Mouse (Mus musculus) lung, postnatal 0 days (tissue): ENCODE measurements around the gene Glg1. TPM values are rescaled to one million over a fixed set of nuclear protein-coding genes. Genes with fewer than 3 reads are reported as not detected.

ENCODE experiments used
- ATAC-seq: fragments of 200-750 bp; cut with Nextera tagmentation; 2 replicates; pipeline ENCODE4 v1.8.0; 2017; ENCODE audit warnings: moderate library complexity
- DNase-seq: peaks from one replicate; pipeline ENCODE4 v3.0.0-alpha.2; 2016; ENCODE audit warnings: low spot score
- H3K27ac ChIP-seq: fragments of 300-500 bp; sonication (generic); 2 replicates; pipeline ENCODE4 v1.5.1; 2014; ENCODE audit warnings: antibody characterized with exemption, mild to moderate bottlenecking, low read length, mixed read lengths
- H3K27me3 ChIP-seq: fragments of 300-500 bp; sonication (generic); replicated peaks from 2 replicates; pipeline ENCODE4 v1.6.1; 2014; ENCODE audit warnings: low read length, mixed read lengths; ENCODE audit not compliant: insufficient read depth
- H3K36me3 ChIP-seq: fragments of 300-500 bp; sonication (generic); 2 replicates; pipeline ENCODE4 v1.6.1; 2014; ENCODE audit warnings: low read length, mixed read lengths; ENCODE audit not compliant: insufficient read depth
- H3K4me1 ChIP-seq: fragments of 300-500 bp; sonication (generic); 2 replicates; pipeline ENCODE4 v1.6.1; 2014; ENCODE audit warnings: antibody characterized with exemption, low read depth, low read length, mixed read lengths; ENCODE audit not compliant: insufficient read depth
- H3K4me2 ChIP-seq: fragments of 300-500 bp; sonication (generic); replicated peaks from 2 replicates; pipeline ENCODE4 v1.6.1; 2014; ENCODE audit warnings: low read depth, mild to moderate bottlenecking, low read length, moderate library complexity, mixed read lengths
- H3K4me3 ChIP-seq: fragments of 300-500 bp; sonication (generic); 2 replicates; pipeline ENCODE4 v1.5.1; 2014; ENCODE audit warnings: low read depth, low read length
- H3K9ac ChIP-seq: fragments of 300-500 bp; sonication (generic); replicated peaks from 2 replicates; pipeline ENCODE4 v1.6.1; 2014; ENCODE audit warnings: low read depth, mild to moderate bottlenecking
- H3K9me3 ChIP-seq: fragments of 300-500 bp; sonication (generic); 2 replicates; pipeline ENCODE4 v1.6.1; 2016; ENCODE audit warnings: low read length, mixed read lengths
- CTCF ChIP-seq: IDR thresholded peaks from 2 replicates; pipeline ENCODE4 v1.5.1; 2016; ENCODE audit warnings: antibody characterized with exemption, mild to moderate bottlenecking
- EP300 ChIP-seq: IDR thresholded peaks from 2 replicates; pipeline ENCODE4 v1.6.1; 2016; ENCODE audit warnings: antibody characterized with exemption, mild to moderate bottlenecking, control low read depth
- WGBS: fragments of 180-500 bp; shearing (Covaris S2); extraction: QIAGEN DNeasy Blood & Tissue Kit; methylation state at CpG from one replicate; pipeline ENCODE4 v1.1.7; 2014; 5-methylcytosine and 5-hydroxymethylcytosine counted together
- polyA plus RNA-seq: library from polyadenylated mRNA; unstranded; fragments of >200 nt; fragmentation: Nextera tagmentation; extraction: Ambion mirVana; gene quantifications from 2 replicates; pipeline ENCODE4 v1.2.1, GENCODE M21; 2015

Glg1 gene
- polyA plus RNA-seq, 1 experiment from 2014 or later = 41.6 TPM

DNA sequence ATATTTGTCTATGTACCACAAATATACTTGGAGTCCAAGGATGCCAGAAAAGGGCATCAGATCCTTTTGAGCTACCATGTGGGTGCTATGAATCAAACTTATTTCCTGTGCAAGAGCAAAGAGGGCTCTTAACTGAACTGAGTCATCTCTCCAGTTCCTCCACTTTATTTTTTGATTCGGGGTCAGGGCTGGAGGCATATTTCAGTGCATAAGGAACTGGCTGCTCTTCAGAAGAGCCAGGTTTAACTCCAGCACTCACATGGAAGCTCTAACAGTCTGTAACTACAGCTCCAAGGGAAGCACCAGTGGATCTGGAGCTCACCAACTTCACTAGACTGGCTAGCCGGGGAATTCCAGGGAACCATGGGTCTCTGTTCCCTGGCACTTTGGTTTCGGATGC lies 21.7 kb downstream of the Glg1 start:
- Histone ChIP-seq H3K9me3 (no peaks in the 10 kb centered on the region), H3K4me3 (no peak overlapping the region), H3K4me1 (no peaks in the 10 kb centered on the region), H3K27ac (no peak overlapping the region), H3K4me2 (no peak overlapping the region), H3K9ac (no peak overlapping the region), H3K36me3 (no peaks in the 10 kb centered on the region), H3K27me3 (no peaks in the 10 kb centered on the region)
- WGBS = 72% methylated on average over 3 of the region's 3 CpGs
- TF ChIP-seq CTCF = no peak
- no peak for TF ChIP-seq EP300
- ATAC-seq (no peak), DNase-seq (peak; percentile 16)

DNA sequence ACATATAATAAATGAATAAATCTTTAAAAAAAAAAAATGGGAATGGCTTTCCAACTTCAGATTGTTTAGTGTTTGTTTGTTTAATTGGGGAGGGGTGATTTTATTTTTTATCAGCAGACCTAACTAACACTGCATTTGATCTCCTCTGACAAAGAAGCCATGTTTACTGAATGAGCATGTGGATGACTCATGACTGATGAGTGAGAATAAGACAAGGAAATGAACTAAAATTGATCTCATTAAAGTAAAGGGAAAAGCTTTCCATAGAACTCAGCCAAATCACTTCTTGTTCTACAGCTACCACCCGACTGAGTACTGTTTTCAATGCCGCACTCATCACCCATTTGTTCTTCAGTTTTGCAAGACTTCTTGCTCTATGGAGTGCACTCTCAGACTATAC lies 25.3 kb downstream of the Glg1 start:
- 83% methylated on average over 2 of the region's 2 CpGs for WGBS
- Histone ChIP-seq H3K9ac (no peak overlapping the region), H3K4me3 (no peak overlapping the region), H3K9me3 (no peaks in the 10 kb centered on the region), H3K27ac (no peak overlapping the region), H3K4me1 (no peaks in the 10 kb centered on the region), H3K27me3 (no peaks in the 10 kb centered on the region), H3K36me3 (no peaks in the 10 kb centered on the region), H3K4me2 (no peak overlapping the region)
- TF ChIP-seq EP300 (no peak), CTCF (no peak)
- no peak for ATAC-seq
- DNase-seq = no peak

DNA sequence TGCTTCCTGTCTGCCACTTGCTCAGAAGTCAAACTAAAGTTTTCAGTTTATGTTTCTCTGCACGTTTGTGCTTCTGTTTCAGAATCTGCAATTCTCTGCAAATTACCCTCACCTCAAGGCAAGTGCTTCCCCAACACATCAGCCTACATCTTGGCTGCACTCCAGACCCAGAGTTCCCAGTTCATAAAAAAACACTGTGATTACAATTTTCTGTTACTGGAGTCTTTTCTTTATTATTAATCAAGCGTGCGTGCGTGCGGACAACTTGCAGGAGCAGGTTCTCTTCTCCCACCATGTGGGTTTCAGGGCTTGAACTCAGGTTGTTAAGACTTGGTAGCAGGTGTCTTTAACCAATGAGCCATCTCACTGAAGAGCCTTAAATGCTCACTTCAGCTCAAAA lies 34.9 kb downstream of the Glg1 start:
- Histone ChIP-seq H3K27ac (no peak overlapping the region), H3K27me3 (no peaks in the 10 kb centered on the region), H3K4me1 (no peaks in the 10 kb centered on the region), H3K4me2 (no peak overlapping the region), H3K36me3 (no peaks in the 10 kb centered on the region), H3K9me3 (no peaks in the 10 kb centered on the region), H3K4me3 (no peak overlapping the region), H3K9ac (no peak overlapping the region)
- TF ChIP-seq EP300 = no peak
- DNase-seq (no peak), ATAC-seq (no peak)
- 60% methylated on average over 5 of the region's 5 CpGs for WGBS

DNA sequence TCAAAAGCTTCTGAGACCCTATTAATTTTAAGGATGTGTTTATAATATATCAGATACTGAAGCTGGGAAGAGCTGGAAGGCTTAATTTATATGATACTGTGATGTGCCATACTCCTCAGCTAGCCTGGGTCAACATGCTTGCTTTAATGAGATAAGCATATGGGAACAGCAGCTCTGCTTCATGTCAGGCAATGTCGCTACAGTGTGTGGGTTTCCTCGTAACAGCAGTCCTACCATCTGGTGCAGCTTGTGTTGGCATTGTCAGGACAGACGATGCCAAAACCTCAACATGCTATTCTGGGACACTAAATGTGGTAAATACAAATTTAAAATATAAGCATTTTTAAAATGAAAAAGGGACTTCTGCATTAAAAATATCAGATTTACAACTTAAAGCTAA lies 40.9 kb downstream of the Glg1 start:
- ATAC-seq = no peak
- WGBS = 74% methylated on average over 3 of the region's 3 CpGs
- DNase-seq = no peak
- H3K4me1 ChIP-seq = no peaks in the 10 kb centered on the region
- H3K9me3 ChIP-seq = no peaks in the 10 kb centered on the region
- H3K4me3 ChIP-seq = no peak overlapping the region
- H3K4me2 ChIP-seq = no peak overlapping the region
- no peaks in the 10 kb centered on the region for H3K36me3 ChIP-seq
- H3K27me3 ChIP-seq = no peaks in the 10 kb centered on the region
- no peak overlapping the region for H3K9ac ChIP-seq
- TF ChIP-seq CTCF (no peak), EP300 (no peak)
- H3K27ac ChIP-seq = no peak overlapping the region

DNA sequence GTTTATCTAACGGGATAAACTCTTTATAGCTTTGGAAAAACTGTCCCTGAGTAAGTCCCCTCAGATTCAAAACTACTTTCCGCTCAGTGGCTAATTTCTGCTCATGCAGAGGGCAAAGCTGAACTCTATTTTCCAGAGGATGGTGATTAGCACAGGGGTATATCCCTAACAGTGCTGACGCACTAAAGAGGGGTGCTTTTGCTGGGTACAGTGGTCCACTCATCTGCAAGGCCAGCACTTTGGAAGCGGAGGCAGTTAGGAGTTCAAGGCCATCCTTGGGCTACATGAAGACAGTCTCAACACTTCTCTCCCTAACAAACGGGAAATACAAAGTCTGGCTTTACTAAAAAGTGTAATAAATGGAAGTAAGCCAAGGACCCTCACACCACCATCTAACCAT lies 45.6 kb downstream of the Glg1 start:
- no peak overlapping the region for H3K4me2 ChIP-seq
- H3K27me3 ChIP-seq = no peaks in the 10 kb centered on the region
- ATAC-seq = no peak
- H3K27ac ChIP-seq = no peak overlapping the region
- no peak overlapping the region for H3K9ac ChIP-seq
- H3K36me3 ChIP-seq = no peaks in the 10 kb centered on the region
- no peaks in the 10 kb centered on the region for H3K9me3 ChIP-seq
- DNase-seq = no peak
- peaks cover 7% of the 10 kb centered on the region; the same call in 1 of the 2 replicates for H3K4me1 ChIP-seq
- TF ChIP-seq EP300 (no peak), CTCF (no peak)
- no peak overlapping the region for H3K4me3 ChIP-seq
- 89% methylated on average over 5 of the region's 5 CpGs for WGBS

DNA sequence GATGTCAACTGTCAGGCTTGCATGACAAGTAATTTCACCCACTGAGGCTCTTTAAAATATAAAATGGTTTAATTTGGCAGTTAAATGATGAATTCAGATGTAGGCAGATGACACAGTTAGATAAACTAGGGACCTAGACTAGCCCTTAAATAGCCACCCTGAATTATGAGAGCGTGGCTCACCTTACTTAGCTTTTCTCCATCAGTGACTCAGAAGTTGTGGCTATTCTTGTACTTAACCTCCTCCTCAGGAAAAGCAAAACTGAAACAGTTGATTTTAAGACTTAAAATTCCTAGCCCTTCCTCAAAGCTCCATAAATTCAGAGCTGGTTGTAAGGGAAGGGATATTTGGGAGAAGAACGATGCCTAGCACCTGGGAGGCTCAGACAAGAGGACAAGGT lies 47.8 kb downstream of the Glg1 start:
- ATAC-seq (no peak), DNase-seq (no peak)
- Histone ChIP-seq H3K27ac (no peak overlapping the region), H3K9me3 (no peaks in the 10 kb centered on the region), H3K4me2 (no peak overlapping the region), H3K4me3 (no peak overlapping the region), H3K36me3 (no peaks in the 10 kb centered on the region), H3K27me3 (no peaks in the 10 kb centered on the region), H3K9ac (no peak overlapping the region), H3K4me1 (peaks cover 7% of the 10 kb centered on the region; the same call in 1 of the 2 replicates)
- 86% methylated on average over 2 of the region's 2 CpGs for WGBS
- no peak for TF ChIP-seq EP300
- no peak for TF ChIP-seq CTCF

DNA sequence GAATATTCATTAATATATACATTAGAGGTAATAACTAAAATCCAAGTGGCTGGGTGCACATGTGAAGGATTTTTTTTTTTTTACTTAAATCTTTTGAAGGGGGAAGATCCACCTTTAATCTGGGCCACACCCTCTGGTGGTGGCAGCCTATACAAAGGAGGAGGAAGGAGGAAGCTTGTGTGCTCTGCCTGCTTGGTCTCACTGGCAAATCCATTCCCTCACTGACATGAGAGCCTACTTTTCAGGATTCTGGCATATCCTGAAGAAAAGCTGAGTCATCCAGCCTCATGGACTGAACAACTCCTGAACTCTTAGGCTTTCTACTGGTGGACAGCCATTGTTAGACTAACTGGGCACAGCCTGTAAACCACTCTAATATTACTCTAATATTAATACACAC lies 49.1 kb downstream of the Glg1 start:
- Histone ChIP-seq H3K4me2 (no peak overlapping the region), H3K27me3 (no peaks in the 10 kb centered on the region), H3K27ac (no peak overlapping the region), H3K4me3 (no peak overlapping the region), H3K4me1 (peaks cover 7% of the 10 kb centered on the region; the same call in 1 of the 2 replicates), H3K36me3 (no peaks in the 10 kb centered on the region), H3K9me3 (no peaks in the 10 kb centered on the region), H3K9ac (no peak overlapping the region)
- no peak for ATAC-seq
- peak; percentile 27 for DNase-seq
- TF ChIP-seq CTCF (no peak), EP300 (no peak)
